Mouse (Mus musculus): ENCODE measurements at regions not wholly inside any gene's neighbourhood (a gene's known extent, or its start where the extent isn't known, plus 50 kb on each side); places are given as distances from the start of the nearest gene placed in this dataset.

- no peak for ATAC-seq
Measured at GRCm38 (mm10) chr3:61116364-61116763, 113.8 kb downstream of the P2ry1 start.

GRCm38 (mm10) chr3:61133096-61133495 lies 130.5 kb downstream of the P2ry1 start:
- H3K4me3 ChIP-seq (ENCODE audit: low read length) = no peak overlapping the region
- no peaks in the 10 kb centered on the region for H3K36me3 ChIP-seq (ENCODE audit: control insufficient read depth, insufficient read depth, low read length)
- no peaks in the 10 kb centered on the region for H3K4me1 ChIP-seq (ENCODE audit: control insufficient read depth, insufficient read depth, low read depth, low read length)
- ATAC-seq = no peak
- no peak overlapping the region for H3K9ac ChIP-seq (ENCODE audit: low read depth, low read length)
- no peak overlapping the region for H3K4me2 ChIP-seq (ENCODE audit: low read length)
- no peaks in the 10 kb centered on the region for H3K27me3 ChIP-seq (replicated peaks; ENCODE audit: control insufficient read depth, insufficient read depth, low read length)
- no peak overlapping the region for H3K27ac ChIP-seq (ENCODE audit: low read depth, low read length)
- H3K9me3 ChIP-seq (ENCODE audit: control insufficient read depth, low read length) = no peaks in the 10 kb centered on the region
- 43% methylated on average over 1 of the region's 1 CpGs for WGBS

More at GRCm38 (mm10) chr3:61116364-61116763, 113.8 kb downstream of the P2ry1 start:
- Histone ChIP-seq H3K4me1 (ENCODE audit: control insufficient read depth, insufficient read depth, low read depth, low read length) (no peaks in the 10 kb centered on the region), H3K4me3 (ENCODE audit: low read length) (no peak overlapping the region), H3K9ac (ENCODE audit: low read depth, low read length) (no peak overlapping the region), H3K9me3 (ENCODE audit: control insufficient read depth, low read length) (no peaks in the 10 kb centered on the region), H3K36me3 (ENCODE audit: control insufficient read depth, insufficient read depth, low read length) (no peaks in the 10 kb centered on the region), H3K27ac (ENCODE audit: low read depth, low read length) (no peak overlapping the region), H3K27me3 (replicated peaks; ENCODE audit: control insufficient read depth, insufficient read depth, low read length) (no peaks in the 10 kb centered on the region), H3K4me2 (ENCODE audit: low read length) (no peak overlapping the region)

- Histone ChIP-seq H3K4me2 (ENCODE audit: low read length) (no peak overlapping the region), H3K4me1 (ENCODE audit: control insufficient read depth, insufficient read depth, low read depth, low read length) (no peaks in the 10 kb centered on the region), H3K4me3 (ENCODE audit: low read length) (no peak overlapping the region), H3K27me3 (replicated peaks; ENCODE audit: control insufficient read depth, insufficient read depth, low read length) (no peaks in the 10 kb centered on the region), H3K9ac (ENCODE audit: low read depth, low read length) (no peak overlapping the region), H3K36me3 (ENCODE audit: control insufficient read depth, insufficient read depth, low read length) (no peaks in the 10 kb centered on the region), H3K9me3 (ENCODE audit: control insufficient read depth, low read length) (no peaks in the 10 kb centered on the region), H3K27ac (ENCODE audit: low read depth, low read length) (no peak overlapping the region)
- WGBS = 92% methylated on average over 2 of the region's 2 CpGs
- ATAC-seq = no peak
Measured at GRCm38 (mm10) chr3:61154087-61154486, 151.5 kb downstream of the P2ry1 start.

DNA sequence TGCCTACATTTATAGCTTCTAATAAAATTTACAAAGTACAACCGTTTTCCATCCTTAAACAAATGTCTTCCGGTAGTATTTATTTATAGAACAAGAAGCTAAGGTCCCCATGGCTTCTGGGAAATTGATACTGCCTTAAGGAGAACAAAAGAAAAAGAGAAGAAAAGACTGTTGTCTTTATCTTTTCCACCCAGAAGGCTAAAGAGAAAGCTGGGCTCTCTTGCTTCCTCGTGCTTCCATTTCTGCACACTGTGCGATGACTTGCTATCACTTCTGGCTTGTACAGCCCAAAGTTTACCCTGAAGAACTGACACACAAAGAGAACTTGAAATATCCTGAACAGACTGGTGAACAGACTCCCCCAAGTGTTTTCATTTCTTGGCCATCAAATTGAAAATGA lies 157.2 kb downstream of the P2ry1 start:
- H3K9ac ChIP-seq (ENCODE audit: low read depth, low read length) = no peak overlapping the region
- WGBS = 78% methylated on average over 4 of the region's 4 CpGs
- ATAC-seq = no peak
- H3K9me3 ChIP-seq (ENCODE audit: control insufficient read depth, low read length) = no peaks in the 10 kb centered on the region
- no peaks in the 10 kb centered on the region for H3K36me3 ChIP-seq (ENCODE audit: control insufficient read depth, insufficient read depth, low read length)
- H3K27me3 ChIP-seq (replicated peaks; ENCODE audit: control insufficient read depth, insufficient read depth, low read length) = no peaks in the 10 kb centered on the region
- no peak overlapping the region for H3K4me2 ChIP-seq (ENCODE audit: low read length)
- H3K27ac ChIP-seq (ENCODE audit: low read depth, low read length) = no peak overlapping the region
- no peaks in the 10 kb centered on the region for H3K4me1 ChIP-seq (ENCODE audit: control insufficient read depth, insufficient read depth, low read depth, low read length)
- no peak overlapping the region for H3K4me3 ChIP-seq (ENCODE audit: low read length)

DNA sequence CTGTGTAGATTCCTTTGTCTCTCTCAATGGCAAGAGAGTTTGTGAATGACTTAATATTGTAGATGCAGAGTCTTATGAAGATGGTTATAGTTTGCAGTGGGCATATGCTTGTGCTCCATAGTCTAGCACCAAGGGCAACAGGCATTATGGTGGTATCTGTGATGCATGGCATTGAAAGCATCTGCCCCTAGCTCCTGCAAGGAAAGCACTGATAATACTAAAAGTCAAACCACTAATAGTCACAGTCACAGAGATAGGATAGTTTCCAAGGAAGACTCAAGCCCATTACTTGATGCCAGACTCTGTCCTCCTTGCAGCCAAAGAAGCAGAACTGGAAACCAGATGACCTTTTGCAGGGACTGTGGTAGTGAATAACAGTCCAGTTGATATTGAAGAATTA lies 158.8 kb downstream of the P2ry1 start:
- Histone ChIP-seq H3K9me3 (ENCODE audit: control insufficient read depth, low read length) (no peaks in the 10 kb centered on the region), H3K4me3 (ENCODE audit: low read length) (no peak overlapping the region), H3K36me3 (ENCODE audit: control insufficient read depth, insufficient read depth, low read length) (no peaks in the 10 kb centered on the region), H3K27ac (ENCODE audit: low read depth, low read length) (no peak overlapping the region), H3K4me1 (ENCODE audit: control insufficient read depth, insufficient read depth, low read depth, low read length) (no peaks in the 10 kb centered on the region), H3K4me2 (ENCODE audit: low read length) (no peak overlapping the region), H3K9ac (ENCODE audit: low read depth, low read length) (no peak overlapping the region), H3K27me3 (replicated peaks; ENCODE audit: control insufficient read depth, insufficient read depth, low read length) (no peaks in the 10 kb centered on the region)
- no peak for ATAC-seq

- Histone ChIP-seq H3K36me3 (ENCODE audit: control insufficient read depth, insufficient read depth, low read length) (no peaks in the 10 kb centered on the region), H3K27me3 (replicated peaks; ENCODE audit: control insufficient read depth, insufficient read depth, low read length) (no peaks in the 10 kb centered on the region), H3K27ac (ENCODE audit: low read depth, low read length) (no peak overlapping the region), H3K4me3 (ENCODE audit: low read length) (no peak overlapping the region), H3K4me1 (ENCODE audit: control insufficient read depth, insufficient read depth, low read depth, low read length) (no peaks in the 10 kb centered on the region), H3K9me3 (ENCODE audit: control insufficient read depth, low read length) (no peaks in the 10 kb centered on the region), H3K9ac (ENCODE audit: low read depth, low read length) (no peak overlapping the region), H3K4me2 (ENCODE audit: low read length) (no peak overlapping the region)
- WGBS = 38% methylated on average over 1 of the region's 1 CpGs
- peak; percentile 70; the same call in 1 of the 2 replicates for ATAC-seq
Measured at GRCm38 (mm10) chr3:61185789-61186188, 175.6 kb upstream of the Rap2b start.

DNA sequence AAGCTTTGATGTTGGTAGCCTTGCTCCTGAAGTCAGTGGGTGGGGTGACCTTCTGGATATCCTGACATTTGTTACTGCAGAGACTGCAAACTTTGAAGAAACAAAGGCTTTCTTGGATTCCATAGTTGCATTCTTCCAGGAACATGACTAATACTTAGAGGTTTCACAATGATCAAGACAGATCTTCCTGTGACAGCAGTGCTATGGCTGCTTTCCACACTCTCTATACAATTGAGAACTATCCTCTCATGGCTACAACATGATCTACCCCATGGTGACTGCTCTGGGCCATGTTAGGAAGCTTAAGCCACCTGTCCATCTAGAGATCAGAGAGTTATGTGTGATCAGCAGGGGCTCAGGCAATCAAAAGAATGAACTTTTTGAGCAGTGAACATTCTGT lies 172.8 kb upstream of the Rap2b start:
- Histone ChIP-seq H3K9ac (ENCODE audit: low read depth, low read length) (no peak overlapping the region), H3K27me3 (replicated peaks; ENCODE audit: control insufficient read depth, insufficient read depth, low read length) (no peaks in the 10 kb centered on the region), H3K4me1 (ENCODE audit: control insufficient read depth, insufficient read depth, low read depth, low read length) (no peaks in the 10 kb centered on the region), H3K36me3 (ENCODE audit: control insufficient read depth, insufficient read depth, low read length) (no peaks in the 10 kb centered on the region), H3K4me3 (ENCODE audit: low read length) (no peak overlapping the region), H3K4me2 (ENCODE audit: low read length) (no peak overlapping the region), H3K27ac (ENCODE audit: low read depth, low read length) (no peak overlapping the region), H3K9me3 (ENCODE audit: control insufficient read depth, low read length) (no peaks in the 10 kb centered on the region)
- ATAC-seq = no peak

DNA sequence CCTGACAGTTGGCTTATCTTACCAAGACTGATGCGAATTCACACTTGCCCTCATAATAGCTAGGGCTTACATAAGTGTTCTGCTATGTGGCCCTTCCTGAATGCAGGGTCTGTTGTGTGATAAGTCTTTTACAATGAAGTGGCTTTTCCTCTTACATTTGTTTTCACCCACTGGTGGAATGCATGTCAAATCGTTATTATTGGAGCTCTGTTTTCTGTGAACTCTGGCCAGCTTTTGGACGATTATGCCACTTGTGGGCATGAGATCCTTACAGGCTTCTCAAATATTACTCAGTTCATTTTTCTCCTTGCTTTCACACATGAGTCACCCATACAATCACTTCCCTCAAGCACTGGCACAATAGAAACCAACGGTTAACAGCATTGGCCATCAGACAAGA lies 144.9 kb upstream of the Rap2b start:
- Histone ChIP-seq H3K4me1 (ENCODE audit: control insufficient read depth, insufficient read depth, low read depth, low read length) (no peaks in the 10 kb centered on the region), H3K36me3 (ENCODE audit: control insufficient read depth, insufficient read depth, low read length) (no peaks in the 10 kb centered on the region), H3K27me3 (replicated peaks; ENCODE audit: control insufficient read depth, insufficient read depth, low read length) (no peaks in the 10 kb centered on the region), H3K4me3 (ENCODE audit: low read length) (no peak overlapping the region), H3K9me3 (ENCODE audit: control insufficient read depth, low read length) (no peaks in the 10 kb centered on the region), H3K9ac (ENCODE audit: low read depth, low read length) (no peak overlapping the region), H3K4me2 (ENCODE audit: low read length) (no peak overlapping the region), H3K27ac (ENCODE audit: low read depth, low read length) (no peak overlapping the region)
- 52% methylated on average over 4 of the region's 4 CpGs for WGBS
- ATAC-seq = no peak; the same call in 1 of the 2 replicates

- no peak overlapping the region for H3K4me2 ChIP-seq (ENCODE audit: low read length)
- no peaks in the 10 kb centered on the region for H3K4me1 ChIP-seq (ENCODE audit: control insufficient read depth, insufficient read depth, low read depth, low read length)
- no peak overlapping the region for H3K27ac ChIP-seq (ENCODE audit: low read depth, low read length)
- H3K9ac ChIP-seq (ENCODE audit: low read depth, low read length) = no peak overlapping the region
- H3K4me3 ChIP-seq (ENCODE audit: low read length) = no peak overlapping the region
- no peaks in the 10 kb centered on the region for H3K9me3 ChIP-seq (ENCODE audit: control insufficient read depth, low read length)
- no peaks in the 10 kb centered on the region for H3K36me3 ChIP-seq (ENCODE audit: control insufficient read depth, insufficient read depth, low read length)
- ATAC-seq = no peak
- H3K27me3 ChIP-seq (replicated peaks; ENCODE audit: control insufficient read depth, insufficient read depth, low read length) = no peaks in the 10 kb centered on the region
Measured at GRCm38 (mm10) chr3:61224505-61224904, 136.9 kb upstream of the Rap2b start.

GRCm38 (mm10) chr3:61225054-61225453 lies 136.4 kb upstream of the Rap2b start:
- no peak for ATAC-seq
- H3K4me3 ChIP-seq (ENCODE audit: low read length) = no peak overlapping the region
- no peak overlapping the region for H3K27ac ChIP-seq (ENCODE audit: low read depth, low read length)
- no peaks in the 10 kb centered on the region for H3K27me3 ChIP-seq (replicated peaks; ENCODE audit: control insufficient read depth, insufficient read depth, low read length)
- H3K4me2 ChIP-seq (ENCODE audit: low read length) = no peak overlapping the region
- H3K9ac ChIP-seq (ENCODE audit: low read depth, low read length) = no peak overlapping the region
- H3K4me1 ChIP-seq (ENCODE audit: control insufficient read depth, insufficient read depth, low read depth, low read length) = no peaks in the 10 kb centered on the region
- H3K36me3 ChIP-seq (ENCODE audit: control insufficient read depth, insufficient read depth, low read length) = no peaks in the 10 kb centered on the region
- H3K9me3 ChIP-seq (ENCODE audit: control insufficient read depth, low read length) = no peaks in the 10 kb centered on the region
